Mouse (Mus musculus): ENCODE results near the gene Jak3. TPM values are rescaled to one million over a fixed set of nuclear protein-coding genes. Genes with fewer than 3 reads are reported as not detected.

Gene Jak3
- polyA plus RNA-seq, 1 experiment: 68.0 TPM

DNA sequence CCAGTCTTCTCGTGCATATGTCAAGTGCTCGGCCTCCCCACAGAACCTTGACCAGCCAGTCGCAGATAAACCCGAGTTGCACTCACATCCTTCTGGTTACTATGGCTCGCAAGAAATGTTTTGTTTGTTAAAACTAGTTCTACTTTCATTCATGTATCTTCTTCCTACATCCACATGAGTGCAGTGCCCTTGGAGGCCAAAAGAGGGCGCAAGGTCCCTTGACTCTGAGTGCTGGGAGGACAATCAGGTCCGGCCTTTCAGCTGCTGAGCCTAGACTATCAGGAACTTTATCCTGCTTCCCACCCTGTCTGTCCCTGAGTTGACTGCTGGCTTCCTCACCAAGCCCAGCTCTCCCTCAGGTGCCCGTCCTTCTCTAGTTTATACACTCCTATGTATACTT lies 31.8 kb downstream of the Jak3 start:
- Histone ChIP-seq H3K4me1 (replicated peaks; ENCODE audit: control insufficient read depth, insufficient read depth, low read length) (no peaks in the 10 kb centered on the region), H3K27me3 (ENCODE audit: control insufficient read depth, insufficient read depth, low read length) (no peaks in the 10 kb centered on the region), H3K27ac (ENCODE audit: control insufficient read depth, insufficient read depth, low read length) (no peak overlapping the region), H3K4me3 (ENCODE audit: control insufficient read depth, insufficient read depth, low read length) (no peak overlapping the region), H3K36me3 (ENCODE audit: control insufficient read depth, insufficient read depth, low read length) (peaks cover 33% of the 10 kb centered on the region)
- TF ChIP-seq CTCF (IDR thresholded peaks at IDR 0.05; ENCODE audit: borderline replicate concordance, control insufficient read depth, extremely low read depth, insufficient read depth, low read length, poor library complexity) (peak; percentile 66; the same call in 1 of the 2 replicates), POLR2A (IDR thresholded peaks at IDR 0.05; ENCODE audit: control insufficient read depth, extremely low read depth, insufficient read depth, low read length, poor library complexity) (no peak)
- DNase-seq: peak; percentile 75
- 71% methylated on average over 8 of the region's 8 CpGs for WGBS

DNA sequence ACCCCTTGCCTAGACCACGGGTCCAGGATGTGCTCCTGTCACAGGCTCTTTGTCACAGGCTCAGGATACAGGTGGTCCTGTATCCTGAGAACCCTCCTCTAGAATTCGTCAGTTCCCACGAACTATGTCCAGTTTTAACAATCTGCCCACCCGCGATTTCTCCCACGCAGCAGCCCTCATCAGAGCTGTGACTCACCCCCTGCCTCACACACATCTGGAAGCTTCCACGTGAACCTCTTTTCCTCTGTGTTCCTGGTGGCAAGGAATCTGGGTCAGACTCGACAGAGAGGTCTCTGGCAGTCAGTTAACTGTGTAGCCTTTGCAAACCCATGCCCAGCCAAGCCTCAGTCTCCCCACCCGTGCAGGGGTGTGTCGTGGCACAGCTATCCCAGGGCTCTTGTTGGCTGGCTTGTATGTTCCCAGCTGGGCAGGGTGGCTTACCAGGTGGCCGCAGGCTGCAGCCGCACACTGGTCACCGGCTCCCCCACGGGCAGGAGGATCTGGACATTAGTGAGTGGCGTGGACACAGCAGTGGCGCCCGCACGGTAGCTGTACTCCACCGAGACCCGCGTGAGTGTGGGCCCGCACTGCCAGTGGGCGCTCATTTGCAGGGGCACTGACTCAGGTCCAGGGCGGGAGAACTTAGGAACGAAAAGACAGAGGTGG lies 33.2 kb downstream of the Jak3 start:
- Histone ChIP-seq H3K4me3 (ENCODE audit: control insufficient read depth, insufficient read depth, low read length) (no peak overlapping the region), H3K27ac (ENCODE audit: control insufficient read depth, insufficient read depth, low read length) (no peak overlapping the region), H3K27me3 (ENCODE audit: control insufficient read depth, insufficient read depth, low read length) (no peaks in the 10 kb centered on the region), H3K4me1 (replicated peaks; ENCODE audit: control insufficient read depth, insufficient read depth, low read length) (no peaks in the 10 kb centered on the region), H3K36me3 (ENCODE audit: control insufficient read depth, insufficient read depth, low read length) (peaks cover 46% of the 10 kb centered on the region)
- 92% methylated on average over 25 of the region's 25 CpGs for WGBS
- no peak for DNase-seq
- TF ChIP-seq POLR2A (IDR thresholded peaks at IDR 0.05; ENCODE audit: control insufficient read depth, extremely low read depth, insufficient read depth, low read length, poor library complexity) (no peak), CTCF (IDR thresholded peaks at IDR 0.05; ENCODE audit: borderline replicate concordance, control insufficient read depth, extremely low read depth, insufficient read depth, low read length, poor library complexity) (no peak)

DNA sequence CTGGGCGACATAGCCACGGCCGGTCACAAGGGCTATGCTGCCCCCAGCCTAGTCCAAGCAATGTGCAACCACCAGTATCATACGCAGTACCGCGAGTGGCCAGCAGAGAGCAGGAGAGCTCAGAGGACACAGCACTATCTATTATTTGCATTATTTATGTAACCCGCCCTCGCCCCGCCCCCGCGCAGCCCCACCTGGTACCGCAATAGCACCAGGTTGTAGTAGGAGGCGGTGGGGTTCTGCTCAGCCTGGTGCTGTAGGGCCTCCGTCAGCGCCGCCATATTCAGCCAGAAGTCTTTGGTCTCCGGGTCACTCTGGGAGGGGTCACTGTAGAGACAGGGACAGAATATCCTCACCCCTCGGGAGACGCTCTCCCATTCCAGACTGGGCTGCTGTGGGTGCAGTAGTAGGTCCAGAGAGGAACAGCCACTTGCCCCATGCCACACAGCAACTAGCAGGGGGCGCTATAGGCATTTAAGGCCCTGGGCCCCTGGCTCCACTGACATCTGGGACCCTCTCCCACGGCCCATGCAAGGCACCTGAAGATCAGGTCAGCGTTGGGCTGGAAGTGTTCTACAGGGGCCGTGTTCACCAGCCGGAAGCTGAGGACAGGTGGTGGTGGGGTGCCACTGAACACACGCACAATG lies 33.8 kb downstream of the Jak3 start:
- DNase-seq: peak; percentile 72
- Histone ChIP-seq H3K4me3 (ENCODE audit: control insufficient read depth, insufficient read depth, low read length) (no peak overlapping the region), H3K36me3 (ENCODE audit: control insufficient read depth, insufficient read depth, low read length) (peaks cover 53% of the 10 kb centered on the region), H3K27ac (ENCODE audit: control insufficient read depth, insufficient read depth, low read length) (no peak overlapping the region), H3K4me1 (replicated peaks; ENCODE audit: control insufficient read depth, insufficient read depth, low read length) (no peaks in the 10 kb centered on the region), H3K27me3 (ENCODE audit: control insufficient read depth, insufficient read depth, low read length) (no peaks in the 10 kb centered on the region)
- WGBS: 76% methylated on average over 25 of the region's 25 CpGs
- peak; percentile 38; the same call in 1 of the 2 replicates for TF ChIP-seq CTCF (IDR thresholded peaks at IDR 0.05; ENCODE audit: borderline replicate concordance, control insufficient read depth, extremely low read depth, insufficient read depth, low read length, poor library complexity)
- no peak for TF ChIP-seq POLR2A (IDR thresholded peaks at IDR 0.05; ENCODE audit: control insufficient read depth, extremely low read depth, insufficient read depth, low read length, poor library complexity)

DNA sequence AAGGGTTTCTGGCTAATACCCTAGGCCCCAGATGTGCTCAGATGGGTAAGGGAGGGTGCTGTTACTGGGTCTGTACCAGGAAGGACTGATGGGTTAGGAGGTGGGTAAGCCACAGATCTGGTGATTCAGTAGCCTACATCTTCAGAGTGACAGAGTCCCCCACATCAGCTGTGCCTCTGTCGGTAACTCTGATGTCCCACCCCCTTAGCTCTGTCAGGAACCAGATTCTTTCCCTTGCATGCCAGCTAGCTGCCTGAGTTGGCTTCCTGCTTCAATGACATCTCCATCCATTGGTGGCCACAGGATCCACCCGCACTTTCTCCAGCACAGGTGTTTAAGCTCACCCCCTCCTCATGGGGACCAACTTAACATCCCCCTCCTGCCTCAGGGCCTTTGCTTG lies 35.5 kb downstream of the Jak3 start:
- H3K27me3 ChIP-seq (ENCODE audit: control insufficient read depth, insufficient read depth, low read length): no peaks in the 10 kb centered on the region
- peaks cover 68% of the 10 kb centered on the region for H3K36me3 ChIP-seq (ENCODE audit: control insufficient read depth, insufficient read depth, low read length)
- H3K27ac ChIP-seq (ENCODE audit: control insufficient read depth, insufficient read depth, low read length): no peak overlapping the region
- no peaks in the 10 kb centered on the region for H3K4me1 ChIP-seq (replicated peaks; ENCODE audit: control insufficient read depth, insufficient read depth, low read length)
- 67% methylated on average over 2 of the region's 2 CpGs for WGBS
- DNase-seq: no peak
- H3K4me3 ChIP-seq (ENCODE audit: control insufficient read depth, insufficient read depth, low read length): no peak overlapping the region
- TF ChIP-seq CTCF (IDR thresholded peaks at IDR 0.05; ENCODE audit: borderline replicate concordance, control insufficient read depth, extremely low read depth, insufficient read depth, low read length, poor library complexity) (no peak), POLR2A (IDR thresholded peaks at IDR 0.05; ENCODE audit: control insufficient read depth, extremely low read depth, insufficient read depth, low read length, poor library complexity) (no peak)

DNA sequence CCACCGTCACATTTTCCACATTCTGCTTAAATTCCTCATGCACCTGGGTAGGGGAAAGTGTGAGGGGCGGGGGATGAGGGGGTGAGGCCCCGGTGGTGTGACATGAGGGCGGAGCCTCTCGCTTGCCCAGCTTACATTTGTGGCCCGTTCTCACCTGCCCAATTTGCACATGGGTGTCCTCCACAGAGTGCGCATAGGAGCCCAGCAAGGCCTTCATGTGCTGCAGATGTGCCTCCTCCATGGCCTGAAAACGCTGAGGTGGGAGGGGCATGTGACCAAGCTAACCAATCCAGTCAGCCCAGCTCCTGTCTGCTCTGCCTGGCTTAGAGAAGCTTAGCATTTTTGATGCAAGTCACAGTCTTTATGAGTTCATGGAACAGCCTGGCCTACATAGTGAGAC lies 39.4 kb downstream of the Jak3 start:
- Histone ChIP-seq H3K36me3 (ENCODE audit: control insufficient read depth, insufficient read depth, low read length) (peaks cover 74% of the 10 kb centered on the region), H3K27me3 (ENCODE audit: control insufficient read depth, insufficient read depth, low read length) (no peaks in the 10 kb centered on the region), H3K4me3 (ENCODE audit: control insufficient read depth, insufficient read depth, low read length) (no peak overlapping the region), H3K4me1 (replicated peaks; ENCODE audit: control insufficient read depth, insufficient read depth, low read length) (peaks cover 6% of the 10 kb centered on the region), H3K27ac (ENCODE audit: control insufficient read depth, insufficient read depth, low read length) (no peak overlapping the region)
- TF ChIP-seq POLR2A (IDR thresholded peaks at IDR 0.05; ENCODE audit: control insufficient read depth, extremely low read depth, insufficient read depth, low read length, poor library complexity): no peak
- no peak for TF ChIP-seq CTCF (IDR thresholded peaks at IDR 0.05; ENCODE audit: borderline replicate concordance, control insufficient read depth, extremely low read depth, insufficient read depth, low read length, poor library complexity)
- 84% methylated on average over 8 of the region's 8 CpGs for WGBS
- no peak for DNase-seq

DNA sequence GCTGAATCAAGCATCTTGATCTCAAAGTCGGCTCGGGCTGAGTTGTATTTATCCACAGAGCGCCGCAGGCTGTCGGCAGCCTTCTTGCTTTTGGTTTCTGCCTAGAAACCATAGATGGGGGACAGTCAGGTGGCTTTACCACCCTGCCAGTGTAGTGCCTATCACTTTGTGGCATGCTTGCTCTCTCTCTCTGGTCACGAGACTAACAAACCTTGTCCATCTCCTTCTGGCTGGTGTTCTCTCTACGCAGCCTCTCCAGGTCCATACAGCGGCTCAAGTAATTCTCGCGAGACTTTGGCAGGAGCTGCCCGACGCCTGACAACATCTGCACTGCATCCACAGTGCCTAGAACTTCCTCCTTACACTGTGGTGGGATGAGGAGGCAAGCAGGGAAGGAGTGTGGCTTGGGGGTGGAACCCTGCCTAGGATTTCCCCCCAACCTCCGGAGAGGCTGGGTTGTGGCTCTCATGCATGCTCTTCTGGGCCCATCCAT lies 40.5 kb downstream of the Jak3 start:
- TF ChIP-seq CTCF (IDR thresholded peaks at IDR 0.05; ENCODE audit: borderline replicate concordance, control insufficient read depth, extremely low read depth, insufficient read depth, low read length, poor library complexity): no peak
- TF ChIP-seq POLR2A (IDR thresholded peaks at IDR 0.05; ENCODE audit: control insufficient read depth, extremely low read depth, insufficient read depth, low read length, poor library complexity): no peak
- no peak for DNase-seq
- Histone ChIP-seq H3K27me3 (ENCODE audit: control insufficient read depth, insufficient read depth, low read length) (no peaks in the 10 kb centered on the region), H3K4me3 (ENCODE audit: control insufficient read depth, insufficient read depth, low read length) (no peak overlapping the region), H3K4me1 (replicated peaks; ENCODE audit: control insufficient read depth, insufficient read depth, low read length) (peaks cover 16% of the 10 kb centered on the region), H3K27ac (ENCODE audit: control insufficient read depth, insufficient read depth, low read length) (no peak overlapping the region), H3K36me3 (ENCODE audit: control insufficient read depth, insufficient read depth, low read length) (peaks cover 68% of the 10 kb centered on the region)
- 95% methylated on average over 13 of the region's 13 CpGs for WGBS
